Mouse (Mus musculus) brain, embryonic 14.5 days (tissue): ENCODE measurements around the gene Abcc2.

Experiments used
- CTCF ChIP-seq: fragments of 200-500 bp; IDR thresholded peaks from 2 replicates; pipeline ENCODE4 v1.5.1; 2012; ENCODE audit warnings: inconsistent platforms, mild to moderate bottlenecking, moderate library complexity, borderline replicate concordance; ENCODE audit not compliant: insufficient read depth, insufficient read length; ENCODE audit errors: extremely low read depth
- POLR2A ChIP-seq: fragments of 200-500 bp; IDR thresholded peaks from 2 replicates; pipeline ENCODE4 v1.6.1; 2012; ENCODE audit warnings: mild to moderate bottlenecking, inconsistent platforms, borderline replicate concordance; ENCODE audit not compliant: poor library complexity, insufficient read depth, insufficient read length, severe bottlenecking; ENCODE audit errors: extremely low read depth

GRCm38 (mm10) chr19:43801427-43802051, 19.5 kb downstream of the Abcc2 start:
- TF ChIP-seq POLR2A (no peak), CTCF (no peak)
